Mouse (Mus musculus): Measurements from ENCODE around the gene 1700037H04Rik. TPM values are rescaled to one million over a fixed set of nuclear protein-coding genes. Genes with fewer than 3 reads are reported as not detected.

The 1700037H04Rik gene
- polyA plus RNA-seq, 1 experiment from 2014 or later, result 110 TPM

DNA sequence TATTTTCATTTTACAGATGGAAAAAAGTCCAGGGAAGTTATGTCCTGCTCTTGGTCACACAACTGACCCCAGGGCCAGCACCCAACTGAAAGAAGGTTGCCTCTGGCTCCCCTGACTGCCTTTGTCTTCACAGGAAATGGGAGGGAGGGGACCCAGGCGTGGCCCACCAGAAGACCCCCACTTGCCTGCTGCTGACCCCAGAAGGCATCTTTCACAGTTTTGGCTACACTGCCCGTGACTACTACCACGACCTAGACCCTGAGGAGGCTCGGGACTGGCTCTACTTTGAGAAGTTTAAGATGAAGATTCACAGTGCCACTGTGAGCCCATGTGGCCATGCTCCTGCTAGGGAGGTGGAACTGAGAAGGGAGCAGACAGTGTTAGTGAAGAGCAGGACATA is 21.6 kb downstream of the 1700037H04Rik start:
- Histone ChIP-seq H3K36me3 (ENCODE audit: control insufficient read depth, insufficient read depth, low read length) (peaks cover under 1% of the 10 kb centered on the region; the same call in 1 of the 2 replicates), H3K9me3 (replicated peaks; ENCODE audit: control insufficient read depth, low read length) (no peaks in the 10 kb centered on the region), H3K27ac (ENCODE audit: low read depth, low read length) (no peak overlapping the region), H3K4me1 (ENCODE audit: control insufficient read depth, insufficient read depth, low read length) (no peaks in the 10 kb centered on the region), H3K9ac (ENCODE audit: low read length) (no peak overlapping the region), H3K27me3 (replicated peaks; ENCODE audit: control insufficient read depth, insufficient read depth, low read length) (no peaks in the 10 kb centered on the region), H3K4me3 (ENCODE audit: low read depth, low read length) (no peak overlapping the region), H3K4me2 (ENCODE audit: low read length) (no peak overlapping the region)
- DNase-seq (ENCODE audit: low spot score), result no peak
- 88% methylated on average over 4 of the region's 4 CpGs for WGBS
- no peak for ATAC-seq

- Histone ChIP-seq H3K4me1 (ENCODE audit: control insufficient read depth, insufficient read depth, low read length) (no peaks in the 10 kb centered on the region), H3K9me3 (replicated peaks; ENCODE audit: control insufficient read depth, low read length) (no peaks in the 10 kb centered on the region), H3K4me2 (ENCODE audit: low read length) (no peak overlapping the region), H3K27ac (ENCODE audit: low read depth, low read length) (no peak overlapping the region), H3K4me3 (ENCODE audit: low read depth, low read length) (no peak overlapping the region), H3K9ac (ENCODE audit: low read length) (no peak overlapping the region), H3K27me3 (replicated peaks; ENCODE audit: control insufficient read depth, insufficient read depth, low read length) (no peaks in the 10 kb centered on the region), H3K36me3 (ENCODE audit: control insufficient read depth, insufficient read depth, low read length) (no peaks in the 10 kb centered on the region)
- 86% methylated on average over 11 of the region's 11 CpGs for WGBS
- no peak for ATAC-seq
- no peak for DNase-seq (ENCODE audit: low spot score)
These were observed 24.3 kb downstream of the 1700037H04Rik start for GRCm38 (mm10) chr2:131135521-131136139.

DNA sequence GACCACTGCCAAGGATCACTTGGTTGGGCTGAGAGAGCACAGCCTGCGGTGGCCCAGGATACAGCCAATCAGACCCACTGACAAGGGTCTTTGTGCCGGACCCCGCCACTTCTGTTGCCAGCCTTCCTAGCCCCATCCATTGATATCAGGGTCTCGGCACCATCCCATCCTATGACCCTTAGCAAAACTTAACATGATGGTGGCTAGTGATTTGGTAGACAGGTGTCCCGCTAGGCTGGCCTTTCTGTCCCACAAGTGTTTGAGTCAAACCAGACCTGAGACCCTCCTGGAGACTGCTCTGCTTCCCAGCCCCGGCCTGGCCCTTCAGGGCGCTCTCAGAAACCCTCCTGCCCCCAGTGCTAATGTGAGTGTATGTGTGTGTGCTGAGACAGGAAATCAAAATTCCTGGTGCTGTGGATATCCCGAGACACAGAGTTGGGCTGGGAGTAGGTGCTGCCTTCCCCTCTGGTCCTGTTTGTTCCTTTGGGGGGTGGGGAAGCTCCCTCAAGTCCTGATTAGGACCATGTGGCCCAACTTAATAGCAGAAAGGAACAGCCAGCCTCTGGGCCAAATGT is 25.0 kb downstream of the 1700037H04Rik start:
- Histone ChIP-seq H3K36me3 (ENCODE audit: control insufficient read depth, insufficient read depth, low read length) (no peaks in the 10 kb centered on the region), H3K9ac (ENCODE audit: low read length) (no peak overlapping the region), H3K9me3 (replicated peaks; ENCODE audit: control insufficient read depth, low read length) (no peaks in the 10 kb centered on the region), H3K4me3 (ENCODE audit: low read depth, low read length) (no peak overlapping the region), H3K27me3 (replicated peaks; ENCODE audit: control insufficient read depth, insufficient read depth, low read length) (no peaks in the 10 kb centered on the region), H3K4me1 (ENCODE audit: control insufficient read depth, insufficient read depth, low read length) (no peaks in the 10 kb centered on the region), H3K27ac (ENCODE audit: low read depth, low read length) (no peak overlapping the region), H3K4me2 (ENCODE audit: low read length) (no peak overlapping the region)
- ATAC-seq, result no peak
- no peak for DNase-seq (ENCODE audit: low spot score)
- WGBS, result 86% methylated on average over 8 of the region's 8 CpGs

DNA sequence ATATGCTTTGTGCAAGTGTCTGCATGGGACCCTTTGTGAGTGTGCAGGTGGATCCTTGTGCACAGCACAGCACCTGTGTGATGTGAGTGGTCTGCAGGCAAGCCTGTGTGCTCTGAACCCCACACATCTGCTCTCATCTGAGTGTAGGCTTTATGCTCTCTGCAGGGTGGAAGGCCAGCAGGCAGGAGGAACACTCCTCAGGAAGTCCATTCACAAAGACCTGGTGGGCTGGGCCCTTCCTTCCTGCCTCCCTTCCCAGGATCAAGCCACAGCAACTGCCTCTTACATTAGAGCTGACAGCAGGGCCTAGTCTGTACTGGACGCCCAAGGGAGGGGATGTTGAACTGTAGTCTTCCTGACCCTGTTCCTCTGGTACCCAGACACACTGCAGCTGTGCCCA is 25.5 kb downstream of the 1700037H04Rik start:
- DNase-seq (ENCODE audit: low spot score) (no peak), ATAC-seq (no peak)
- H3K9me3 ChIP-seq (replicated peaks; ENCODE audit: control insufficient read depth, low read length), result no peaks in the 10 kb centered on the region
- H3K36me3 ChIP-seq (ENCODE audit: control insufficient read depth, insufficient read depth, low read length), result no peaks in the 10 kb centered on the region
- 56% methylated on average over 1 of the region's 1 CpGs for WGBS
- H3K27me3 ChIP-seq (replicated peaks; ENCODE audit: control insufficient read depth, insufficient read depth, low read length), result no peaks in the 10 kb centered on the region
- no peaks in the 10 kb centered on the region for H3K4me1 ChIP-seq (ENCODE audit: control insufficient read depth, insufficient read depth, low read length)
- H3K9ac ChIP-seq (ENCODE audit: low read length), result no peak overlapping the region
- no peak overlapping the region for H3K4me3 ChIP-seq (ENCODE audit: low read depth, low read length)
- H3K4me2 ChIP-seq (ENCODE audit: low read length), result no peak overlapping the region
- no peak overlapping the region for H3K27ac ChIP-seq (ENCODE audit: low read depth, low read length)

GRCm38 (mm10) chr2:131132930-131133547 is 26.8 kb downstream of the 1700037H04Rik start, which contains the start of gene Gm11037:
Gene Gm11037 (plus strand): TSS chr2:131133497.
- no peak within 1 kb of the TSS for H3K4me2 ChIP-seq (ENCODE audit: low read length)
- H3K4me1 ChIP-seq (ENCODE audit: control insufficient read depth, insufficient read depth, low read length), result no peaks in the 10 kb centered on the region
- no peaks in the 10 kb centered on the region for H3K9me3 ChIP-seq (replicated peaks; ENCODE audit: control insufficient read depth, low read length)
- H3K4me3 ChIP-seq (ENCODE audit: low read depth, low read length), result no peak within 1 kb of the TSS
- H3K27me3 ChIP-seq (replicated peaks; ENCODE audit: control insufficient read depth, insufficient read depth, low read length), result no peaks in the 10 kb centered on the region
- H3K9ac ChIP-seq (ENCODE audit: low read length), result no peak within 1 kb of the TSS
- H3K36me3 ChIP-seq (ENCODE audit: control insufficient read depth, insufficient read depth, low read length), result no peaks in the 10 kb centered on the region
- H3K27ac ChIP-seq (ENCODE audit: low read depth, low read length), result no peak within 1 kb of the TSS
- 92% methylated on average over 9 of the region's 9 CpGs for WGBS
- ATAC-seq, result no peak
- no peak for DNase-seq (ENCODE audit: low spot score)

GRCm38 (mm10) chr2:131132111-131132888 is 27.6 kb downstream of the 1700037H04Rik start:
- Histone ChIP-seq H3K36me3 (ENCODE audit: control insufficient read depth, insufficient read depth, low read length) (no peaks in the 10 kb centered on the region), H3K9ac (ENCODE audit: low read length) (no peak overlapping the region), H3K4me3 (ENCODE audit: low read depth, low read length) (no peak overlapping the region), H3K9me3 (replicated peaks; ENCODE audit: control insufficient read depth, low read length) (no peaks in the 10 kb centered on the region), H3K4me1 (ENCODE audit: control insufficient read depth, insufficient read depth, low read length) (peaks cover 3% of the 10 kb centered on the region; the same call in 1 of the 2 replicates), H3K27ac (ENCODE audit: low read depth, low read length) (no peak overlapping the region), H3K4me2 (ENCODE audit: low read length) (no peak overlapping the region), H3K27me3 (replicated peaks; ENCODE audit: control insufficient read depth, insufficient read depth, low read length) (no peaks in the 10 kb centered on the region)
- 83% methylated on average over 10 of the region's 10 CpGs for WGBS
- ATAC-seq, result no peak
- DNase-seq (ENCODE audit: low spot score), result no peak

DNA sequence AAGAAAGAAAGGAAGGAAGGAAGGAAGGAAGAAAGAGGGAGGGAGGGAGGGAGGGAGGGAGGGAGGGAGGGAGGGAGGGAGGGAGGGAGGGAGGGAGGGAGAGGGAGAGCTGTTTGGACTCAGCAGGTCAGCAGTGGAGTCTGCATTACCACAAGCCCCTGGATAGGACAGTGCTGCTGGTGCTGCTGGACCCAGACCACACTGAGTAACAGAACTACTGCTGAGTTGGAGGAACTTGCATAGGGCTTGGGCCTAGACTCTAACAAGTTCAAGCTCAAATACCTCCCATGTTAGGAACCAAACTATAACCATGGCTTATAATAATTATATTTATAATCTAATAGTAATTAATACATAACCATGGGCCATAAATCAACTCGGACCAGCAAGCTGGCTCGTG is 29.0 kb downstream of the 1700037H04Rik start:
- DNase-seq (ENCODE audit: low spot score) (no peak), ATAC-seq (no peak)
- Histone ChIP-seq H3K4me3 (ENCODE audit: low read depth, low read length) (no peak overlapping the region), H3K4me1 (ENCODE audit: control insufficient read depth, insufficient read depth, low read length) (peaks cover 7% of the 10 kb centered on the region; the same call in 1 of the 2 replicates), H3K36me3 (ENCODE audit: control insufficient read depth, insufficient read depth, low read length) (no peaks in the 10 kb centered on the region), H3K9me3 (replicated peaks; ENCODE audit: control insufficient read depth, low read length) (no peaks in the 10 kb centered on the region), H3K9ac (ENCODE audit: low read length) (no peak overlapping the region), H3K27ac (ENCODE audit: low read depth, low read length) (no peak overlapping the region), H3K4me2 (ENCODE audit: low read length) (no peak overlapping the region), H3K27me3 (replicated peaks; ENCODE audit: control insufficient read depth, insufficient read depth, low read length) (no peaks in the 10 kb centered on the region)
- WGBS, result 86% methylated on average over 2 of the region's 2 CpGs

- H3K4me2 ChIP-seq (ENCODE audit: low read length), result no peak overlapping the region
- H3K27ac ChIP-seq (ENCODE audit: low read depth, low read length), result no peak overlapping the region
- DNase-seq (ENCODE audit: low spot score) (no peak), ATAC-seq (no peak)
- no peaks in the 10 kb centered on the region for H3K36me3 ChIP-seq (ENCODE audit: control insufficient read depth, insufficient read depth, low read length)
- H3K4me1 ChIP-seq (ENCODE audit: control insufficient read depth, insufficient read depth, low read length), result peaks cover 7% of the 10 kb centered on the region; the same call in 1 of the 2 replicates
- WGBS, result 83% methylated on average over 5 of the region's 5 CpGs
- H3K9ac ChIP-seq (ENCODE audit: low read length), result no peak overlapping the region
- H3K9me3 ChIP-seq (replicated peaks; ENCODE audit: control insufficient read depth, low read length), result no peaks in the 10 kb centered on the region
- H3K4me3 ChIP-seq (ENCODE audit: low read depth, low read length), result no peak overlapping the region
- no peaks in the 10 kb centered on the region for H3K27me3 ChIP-seq (replicated peaks; ENCODE audit: control insufficient read depth, insufficient read depth, low read length)
These were observed 30.0 kb downstream of the 1700037H04Rik start for GRCm38 (mm10) chr2:131129836-131130235.
